Mouse (Mus musculus) intestine, postnatal 0 days (tissue): ENCODE measurements at regions not wholly inside any gene's neighbourhood (a gene's known extent, or its start where the extent isn't known, plus 50 kb on each side); places are given as distances from the start of the nearest gene placed in this dataset.

Source experiments
- ATAC-seq: fragments of 200-750 bp; cut with Nextera tagmentation; 2 replicates; pipeline ENCODE4 v1.8.0; 2017; ENCODE audit warnings: mild to moderate bottlenecking, moderate TSS enrichment, moderate library complexity
- H3K27ac ChIP-seq: fragments of 300-500 bp; sonication (generic); 2 replicates; pipeline ENCODE4 v1.5.1; 2014; ENCODE audit warnings: mild to moderate bottlenecking, low read depth, low read length, moderate library complexity
- H3K27me3 ChIP-seq: fragments of 300-500 bp; sonication (generic); replicated peaks from 2 replicates; pipeline ENCODE4 v1.6.1; 2014; ENCODE audit warnings: low read length, mixed read lengths; ENCODE audit not compliant: control insufficient read depth, insufficient read depth
- H3K36me3 ChIP-seq: fragments of 300-500 bp; sonication (generic); 2 replicates; pipeline ENCODE4 v1.6.1; 2014; ENCODE audit warnings: mild to moderate bottlenecking, moderate library complexity; ENCODE audit not compliant: control insufficient read depth, insufficient read depth
- H3K4me1 ChIP-seq: fragments of 300-500 bp; sonication (generic); replicated peaks from 2 replicates; pipeline ENCODE4 v1.6.1; 2014; ENCODE audit warnings: antibody characterized with exemption, low read length, mixed read lengths; ENCODE audit not compliant: control insufficient read depth, insufficient read depth
- H3K4me2 ChIP-seq: fragments of 300-500 bp; sonication (generic); replicated peaks from 2 replicates; pipeline ENCODE4 v1.6.1; 2014; ENCODE audit warnings: low read depth, mild to moderate bottlenecking, moderate library complexity
- H3K4me3 ChIP-seq: fragments of 300-500 bp; sonication (generic); 2 replicates; pipeline ENCODE4 v1.5.1; 2014; ENCODE audit warnings: low read depth, low read length
- H3K9ac ChIP-seq: fragments of 300-500 bp; sonication (generic); 2 replicates; pipeline ENCODE4 v1.6.1; 2014; ENCODE audit warnings: mild to moderate bottlenecking, low read depth, low read length
- H3K9me3 ChIP-seq: fragments of 300-500 bp; sonication (generic); 2 replicates; pipeline ENCODE4 v1.6.1; 2016; ENCODE audit warnings: mixed run types; ENCODE audit not compliant: control insufficient read depth
- CTCF ChIP-seq: sonication (generic); IDR thresholded peaks from 2 replicates; pipeline ENCODE4 v1.5.1; 2016; ENCODE audit warnings: low read depth, mild to moderate bottlenecking, control low read depth, antibody characterized with exemption, moderate library complexity
- WGBS: fragments of 180-500 bp; shearing (Covaris S2); extraction: QIAGEN DNeasy Blood & Tissue Kit; methylation state at CpG from one replicate; pipeline ENCODE4 v1.1.7; 2014; 5-methylcytosine and 5-hydroxymethylcytosine counted together

- Histone ChIP-seq H3K9me3 (no peaks in the 10 kb centered on the region), H3K4me2 (no peak overlapping the region), H3K36me3 (no peaks in the 10 kb centered on the region), H3K4me1 (no peaks in the 10 kb centered on the region), H3K27ac (no peak overlapping the region), H3K27me3 (no peaks in the 10 kb centered on the region), H3K9ac (no peak overlapping the region), H3K4me3 (no peak overlapping the region)
- no peak for TF ChIP-seq CTCF
- WGBS = 78% methylated on average over 4 of the region's 4 CpGs
- ATAC-seq = no peak
Observed at GRCm38 (mm10) chr13:102591803-102592537, 101.4 kb upstream of the Cd180 start.

GRCm38 (mm10) chr13:102593405-102594200, 99.8 kb upstream of the Cd180 start:
- ATAC-seq = no peak
- Histone ChIP-seq H3K36me3 (no peaks in the 10 kb centered on the region), H3K4me3 (no peak overlapping the region), H3K27ac (no peak overlapping the region), H3K4me1 (no peaks in the 10 kb centered on the region), H3K27me3 (no peaks in the 10 kb centered on the region), H3K9me3 (no peaks in the 10 kb centered on the region), H3K4me2 (no peak overlapping the region), H3K9ac (no peak overlapping the region)
- no peak for TF ChIP-seq CTCF
- WGBS = 82% methylated on average over 12 of the region's 12 CpGs

- Histone ChIP-seq H3K9ac (no peak overlapping the region), H3K4me3 (no peak overlapping the region), H3K9me3 (no peaks in the 10 kb centered on the region), H3K4me1 (no peaks in the 10 kb centered on the region), H3K4me2 (no peak overlapping the region), H3K27me3 (no peaks in the 10 kb centered on the region), H3K27ac (no peak overlapping the region), H3K36me3 (no peaks in the 10 kb centered on the region)
- WGBS = 95% methylated on average over 3 of the region's 3 CpGs
- no peak for ATAC-seq
- no peak for TF ChIP-seq CTCF
Observed at GRCm38 (mm10) chr13:102594201-102594600, 99.2 kb upstream of the Cd180 start.

GRCm38 (mm10) chr13:102595602-102596001, 97.8 kb upstream of the Cd180 start:
- no peak for ATAC-seq
- Histone ChIP-seq H3K27ac (no peak overlapping the region), H3K4me3 (no peak overlapping the region), H3K27me3 (no peaks in the 10 kb centered on the region), H3K4me1 (no peaks in the 10 kb centered on the region), H3K36me3 (no peaks in the 10 kb centered on the region), H3K9me3 (no peaks in the 10 kb centered on the region), H3K9ac (no peak overlapping the region), H3K4me2 (no peak overlapping the region)
- 61% methylated on average over 5 of the region's 5 CpGs for WGBS
- no peak for TF ChIP-seq CTCF

GRCm38 (mm10) chr13:102596101-102596500, 97.3 kb upstream of the Cd180 start:
- no peak overlapping the region for H3K4me3 ChIP-seq
- WGBS = 90% methylated on average over 2 of the region's 2 CpGs
- ATAC-seq = no peak
- no peaks in the 10 kb centered on the region for H3K4me1 ChIP-seq
- H3K36me3 ChIP-seq = no peaks in the 10 kb centered on the region
- no peaks in the 10 kb centered on the region for H3K27me3 ChIP-seq
- H3K9me3 ChIP-seq = no peaks in the 10 kb centered on the region
- H3K4me2 ChIP-seq = no peak overlapping the region
- no peak overlapping the region for H3K27ac ChIP-seq
- no peak overlapping the region for H3K9ac ChIP-seq
- no peak for TF ChIP-seq CTCF

- Histone ChIP-seq H3K9ac (no peak overlapping the region), H3K4me3 (no peak overlapping the region), H3K27me3 (no peaks in the 10 kb centered on the region), H3K4me2 (no peak overlapping the region), H3K27ac (no peak overlapping the region), H3K9me3 (no peaks in the 10 kb centered on the region), H3K4me1 (no peaks in the 10 kb centered on the region), H3K36me3 (no peaks in the 10 kb centered on the region)
- ATAC-seq = no peak
- no peak for TF ChIP-seq CTCF
- 87% methylated on average over 5 of the region's 5 CpGs for WGBS
Observed at GRCm38 (mm10) chr13:102598181-102598580, 95.2 kb upstream of the Cd180 start.
